Mouse (Mus musculus) neural tube, embryonic 13.5 days (tissue): ENCODE data around the gene Fermt2. TPM values are rescaled to one million over a fixed set of nuclear protein-coding genes. Genes with fewer than 3 reads are reported as not detected.

Source experiments
- ATAC-seq: fragments of 200-750 bp; cut with Nextera tagmentation; 2 replicates; pipeline ENCODE4 v1.8.0; 2017; ENCODE audit warnings: low read depth, mild to moderate bottlenecking, moderate TSS enrichment, moderate library complexity
- H3K27ac ChIP-seq: fragments of 300-500 bp; sonication (generic); replicated peaks from 2 replicates; pipeline ENCODE4 v1.5.1; 2015; ENCODE audit warnings: moderate library complexity, mild to moderate bottlenecking, inconsistent platforms
- H3K27me3 ChIP-seq: fragments of 300-500 bp; sonication (generic); 2 replicates; pipeline ENCODE4 v1.6.1; 2015; ENCODE audit warnings: mild to moderate bottlenecking, inconsistent platforms
- H3K36me3 ChIP-seq: fragments of 300-500 bp; sonication (generic); 2 replicates; pipeline ENCODE4 v1.6.1; 2015; ENCODE audit warnings: mild to moderate bottlenecking, inconsistent platforms
- H3K4me1 ChIP-seq: fragments of 300-500 bp; sonication (generic); replicated peaks from 2 replicates; pipeline ENCODE4 v1.6.1; 2015; ENCODE audit warnings: inconsistent platforms
- H3K4me2 ChIP-seq: fragments of 300-500 bp; sonication (generic); 2 replicates; pipeline ENCODE4 v1.6.1; 2015; ENCODE audit warnings: inconsistent platforms, mild to moderate bottlenecking, moderate library complexity
- H3K4me3 ChIP-seq: fragments of 300-500 bp; sonication (generic); 2 replicates; pipeline ENCODE4 v1.5.1; 2015; ENCODE audit warnings: mild to moderate bottlenecking, inconsistent platforms
- H3K9ac ChIP-seq: fragments of 300-500 bp; sonication (generic); 2 replicates; pipeline ENCODE4 v1.6.1; 2015; ENCODE audit warnings: moderate library complexity, mild to moderate bottlenecking, inconsistent platforms
- H3K9me3 ChIP-seq: fragments of 300-500 bp; sonication (generic); 2 replicates; pipeline ENCODE4 v1.6.1; 2016; ENCODE audit warnings: inconsistent platforms
- WGBS: fragments of 180-500 bp; shearing (Covaris S2); methylation state at CpG from one replicate; pipeline ENCODE4 v1.1.7; 2015; 5-methylcytosine and 5-hydroxymethylcytosine counted together
- polyA plus RNA-seq: library from polyadenylated mRNA; unstranded; fragments of >200 nt; fragmentation: Nextera tagmentation; extraction: Ambion mirVana; gene quantifications from 2 replicates; pipeline ENCODE4 v1.2.1, GENCODE M21; 2015

Fermt2 gene
- polyA plus RNA-seq, 1 experiment from 2014 or later = 85.0 TPM

GRCm38 (mm10) chr14:45418553-45418952 is 111.4 kb downstream of the Fermt2 start:
- WGBS = 89% methylated on average over 3 of the region's 3 CpGs
- Histone ChIP-seq H3K36me3 (no peaks in the 10 kb centered on the region), H3K4me3 (no peak overlapping the region), H3K27me3 (no peaks in the 10 kb centered on the region), H3K9ac (no peak overlapping the region), H3K4me1 (no peaks in the 10 kb centered on the region), H3K27ac (no peak overlapping the region), H3K4me2 (no peak overlapping the region), H3K9me3 (no peaks in the 10 kb centered on the region)
- no peak for ATAC-seq

DNA sequence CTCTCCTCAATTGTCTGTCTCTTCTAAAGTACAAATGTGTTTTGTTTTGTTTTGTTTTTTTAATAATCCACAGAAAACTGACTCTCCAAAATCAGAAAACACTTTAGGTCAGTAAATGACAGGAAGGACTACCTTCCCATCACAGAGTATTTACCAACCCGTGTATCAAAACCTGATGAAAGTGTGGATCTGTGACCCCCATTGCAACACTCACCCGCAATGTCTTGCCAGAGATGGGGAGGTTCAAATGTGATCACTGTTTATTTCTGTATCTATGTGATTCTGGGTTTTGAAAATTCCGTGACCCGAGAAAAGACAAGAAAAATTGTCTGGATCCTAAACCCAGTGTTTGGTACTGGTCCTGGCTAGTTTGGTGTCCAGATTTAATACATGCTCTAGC is 113.7 kb downstream of the Fermt2 start:
- H3K27ac ChIP-seq = no peak overlapping the region
- no peaks in the 10 kb centered on the region for H3K4me1 ChIP-seq
- H3K9me3 ChIP-seq = no peaks in the 10 kb centered on the region
- WGBS = 92% methylated on average over 4 of the region's 4 CpGs
- H3K36me3 ChIP-seq = no peaks in the 10 kb centered on the region
- H3K27me3 ChIP-seq = no peaks in the 10 kb centered on the region
- no peak overlapping the region for H3K4me3 ChIP-seq
- no peak overlapping the region for H3K4me2 ChIP-seq
- ATAC-seq = no peak
- no peak overlapping the region for H3K9ac ChIP-seq

Other genes with a start within 250 kb of the Fermt2 start
- gene Ero1l, start 211.3 kb downstream of the Fermt2 start, polyA plus RNA-seq = 20.4 and 22.3 TPM in 2 replicates
- 178 and 184 TPM in 2 replicates for gene Psmc6, start 200.3 kb downstream of the Fermt2 start, polyA plus RNA-seq
- gene Styx, start 179.0 kb downstream of the Fermt2 start, polyA plus RNA-seq = 60.1 and 68.3 TPM in 2 replicates
- gene Gnpnat1, start 125.2 kb downstream of the Fermt2 start, polyA plus RNA-seq = 29.9 and 31.0 TPM in 2 replicates
- gene Ddhd1, start 128.0 kb upstream of the Fermt2 start, polyA plus RNA-seq = 17.8 and 21.8 TPM in 2 replicates